Mouse (Mus musculus): ENCODE measurements around the gene Efhd2.

Gene Efhd2

DNA sequence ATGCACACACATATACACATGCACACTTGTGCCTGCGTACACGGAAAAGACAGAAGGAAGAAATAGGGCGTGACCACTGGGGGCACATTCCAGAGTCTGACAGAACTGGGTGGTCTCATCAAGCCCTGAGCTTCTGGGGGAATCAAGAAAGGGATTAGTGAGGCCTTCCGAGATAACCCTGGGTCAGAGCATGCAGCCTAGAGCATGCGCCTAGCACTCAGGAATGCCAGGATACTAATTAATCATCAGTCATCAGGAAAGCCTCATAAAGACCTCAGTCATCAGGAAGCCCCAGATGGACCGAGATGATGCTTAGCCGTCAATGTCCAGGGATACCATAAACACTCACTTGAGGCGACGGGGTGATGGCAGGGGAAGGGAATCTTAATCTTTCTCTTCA is 5.2 kb upstream of the Efhd2 start:
- DNase-seq (ENCODE audit: low spot score), result no peak

DNA sequence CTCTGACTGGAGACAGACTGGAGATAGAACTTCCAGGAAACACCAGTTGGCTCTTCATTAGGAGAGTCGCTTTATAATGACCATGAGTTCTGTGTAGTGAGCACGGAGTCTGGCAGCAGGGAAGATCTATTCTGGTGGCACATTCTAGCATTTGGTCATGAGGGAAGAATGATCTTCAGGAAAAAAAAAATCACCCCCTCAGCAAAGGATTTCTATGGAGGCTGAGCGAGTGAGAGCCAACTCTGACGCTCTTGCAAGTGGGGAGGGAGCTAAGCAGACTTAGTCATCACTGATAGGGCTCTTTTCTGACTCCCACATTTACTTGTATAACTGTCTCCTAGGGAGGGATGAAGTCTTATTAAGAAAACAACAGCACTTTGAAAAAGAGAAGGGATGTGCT is 4.4 kb upstream of the Efhd2 start:
- DNase-seq (ENCODE audit: low spot score), result no peak

DNA sequence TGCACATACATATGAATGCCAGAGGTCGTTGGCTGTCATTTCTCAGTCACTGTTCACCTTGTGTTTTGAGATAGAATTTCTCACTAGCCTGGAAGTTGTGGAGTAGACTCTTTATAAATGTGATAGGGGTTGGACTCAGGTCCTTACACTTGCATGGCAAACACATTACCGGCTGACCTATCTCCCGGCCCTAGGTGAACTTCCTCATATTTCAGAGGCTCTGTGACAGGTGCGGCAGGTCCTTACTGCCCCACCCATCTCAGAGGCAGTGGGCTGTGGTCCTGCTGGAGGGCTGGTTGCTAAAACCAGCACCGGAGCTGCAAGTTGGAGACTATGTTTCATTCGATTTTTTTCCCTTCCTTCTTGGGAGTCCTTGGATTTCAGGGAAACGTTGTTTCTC is 3.9 kb upstream of the Efhd2 start:
- no peak for DNase-seq (ENCODE audit: low spot score)

DNA sequence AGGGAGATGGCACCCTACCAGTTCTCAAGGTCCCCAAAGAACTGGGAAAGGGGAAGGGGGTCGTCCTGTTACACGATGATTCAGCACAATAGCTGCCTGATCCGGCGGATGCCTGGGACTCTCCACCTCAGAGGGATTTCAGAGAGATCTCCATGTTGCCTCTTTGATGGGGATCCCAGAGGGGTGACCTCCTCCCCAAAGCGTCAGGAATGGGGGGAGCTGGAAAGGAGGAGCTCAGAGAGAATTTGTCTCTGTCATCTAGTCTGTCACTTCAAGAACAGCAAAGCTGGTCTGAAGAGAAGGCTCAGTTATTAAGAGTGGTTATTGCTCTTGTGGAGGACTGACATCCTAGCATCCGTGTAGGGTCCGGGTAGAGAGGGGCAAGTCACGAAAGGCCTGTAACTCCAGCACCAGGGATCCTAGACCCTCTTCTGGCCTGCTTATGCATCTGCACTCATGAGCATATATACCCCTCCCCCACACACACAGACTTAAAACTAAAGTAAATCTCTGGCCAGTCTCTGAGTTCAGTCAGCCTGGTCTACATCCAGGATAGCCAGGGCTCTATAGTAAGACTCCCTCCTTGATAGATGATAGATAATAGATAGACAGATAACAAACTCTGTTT is 875 bp upstream of the Efhd2 start:
- no peak for DNase-seq (ENCODE audit: low spot score)

DNA sequence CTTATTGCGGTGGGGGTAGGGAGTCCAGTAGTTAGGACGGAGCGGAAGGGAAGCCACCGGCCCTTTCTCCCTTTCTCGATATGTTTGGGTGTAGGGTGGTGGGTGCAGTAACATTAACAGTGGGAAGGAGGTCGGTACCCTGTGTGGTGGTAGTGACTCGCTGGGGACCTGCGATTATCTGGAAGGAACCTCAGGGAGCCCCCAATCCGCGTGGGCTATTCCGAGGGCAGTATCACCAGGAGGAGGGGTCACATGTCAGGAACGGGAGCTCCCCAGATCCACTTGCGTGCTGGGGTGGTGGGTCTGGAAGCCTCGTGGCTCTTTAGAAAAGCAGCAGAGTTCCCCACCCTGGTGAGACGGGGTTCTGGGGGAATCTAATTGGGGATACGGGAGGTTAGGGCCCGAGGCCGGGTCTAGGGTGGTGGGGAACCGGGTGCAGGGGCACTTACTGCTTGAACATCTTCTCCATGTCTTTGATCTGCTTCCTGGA is 564 bp downstream of the Efhd2 start:
- DNase-seq (ENCODE audit: low spot score), result no peak

DNA sequence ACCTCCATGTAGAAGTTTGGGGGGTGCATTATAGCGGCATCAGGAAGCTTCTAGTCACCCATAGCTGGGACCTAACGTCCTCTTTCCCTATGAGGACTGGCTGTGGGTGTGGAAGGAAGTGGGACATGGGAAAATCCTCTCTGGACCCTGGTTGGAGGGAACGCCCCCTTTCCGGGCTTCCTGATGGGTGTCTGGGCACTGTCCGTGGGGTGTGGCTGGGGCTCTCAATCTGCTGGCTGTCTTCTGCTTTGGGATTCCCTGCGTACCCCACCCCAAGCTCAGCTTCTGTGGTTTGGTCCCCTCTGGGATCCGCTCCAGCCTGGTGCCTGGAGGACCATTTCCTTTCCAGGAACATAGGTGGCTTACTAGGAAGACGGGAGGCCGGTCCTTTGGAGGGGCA is 1.7 kb downstream of the Efhd2 start:
- no peak for DNase-seq (ENCODE audit: low spot score)

DNA sequence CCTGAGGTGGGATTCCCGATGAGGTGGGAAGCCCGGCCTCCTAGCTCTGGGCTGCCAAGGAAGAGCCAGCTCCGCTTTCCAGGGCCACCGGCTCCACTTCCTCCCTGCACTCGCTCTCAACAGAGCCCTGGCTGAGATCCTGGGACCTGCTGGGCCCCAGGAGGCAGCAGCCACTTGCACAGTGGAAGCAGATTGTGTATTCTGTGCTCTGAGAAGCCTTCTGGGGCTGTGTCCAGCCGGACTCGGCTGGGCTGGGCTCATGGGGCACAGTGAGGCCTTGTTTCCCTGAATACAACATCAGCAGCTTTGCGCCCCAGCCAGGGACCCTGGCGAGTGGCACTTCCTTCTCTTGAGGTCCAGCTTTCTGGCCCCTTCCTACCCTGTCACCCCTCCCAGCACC is 2.8 kb downstream of the Efhd2 start:
- peak; percentile 76 for DNase-seq (ENCODE audit: low spot score)

DNA sequence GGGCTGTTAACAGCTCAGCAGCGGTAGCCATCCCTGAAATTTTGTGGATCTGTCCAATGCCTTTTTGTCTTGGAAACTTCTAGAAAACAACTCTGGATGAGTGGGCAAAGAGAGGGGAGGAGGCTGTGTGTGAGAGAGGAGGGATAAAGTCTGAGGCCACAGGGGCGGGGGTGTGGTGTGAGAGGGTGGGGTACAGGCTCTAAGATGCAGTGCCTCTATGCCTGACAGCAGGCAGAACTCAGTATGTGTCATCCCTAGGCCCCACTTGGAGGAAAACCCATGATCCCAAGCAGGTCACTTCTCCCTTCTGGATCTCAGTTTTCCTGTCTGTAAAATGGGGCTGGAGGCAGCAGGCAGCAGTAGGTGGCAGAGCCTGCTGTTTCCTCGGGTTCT is 3.4 kb downstream of the Efhd2 start:
- DNase-seq (ENCODE audit: low spot score), result no peak

DNA sequence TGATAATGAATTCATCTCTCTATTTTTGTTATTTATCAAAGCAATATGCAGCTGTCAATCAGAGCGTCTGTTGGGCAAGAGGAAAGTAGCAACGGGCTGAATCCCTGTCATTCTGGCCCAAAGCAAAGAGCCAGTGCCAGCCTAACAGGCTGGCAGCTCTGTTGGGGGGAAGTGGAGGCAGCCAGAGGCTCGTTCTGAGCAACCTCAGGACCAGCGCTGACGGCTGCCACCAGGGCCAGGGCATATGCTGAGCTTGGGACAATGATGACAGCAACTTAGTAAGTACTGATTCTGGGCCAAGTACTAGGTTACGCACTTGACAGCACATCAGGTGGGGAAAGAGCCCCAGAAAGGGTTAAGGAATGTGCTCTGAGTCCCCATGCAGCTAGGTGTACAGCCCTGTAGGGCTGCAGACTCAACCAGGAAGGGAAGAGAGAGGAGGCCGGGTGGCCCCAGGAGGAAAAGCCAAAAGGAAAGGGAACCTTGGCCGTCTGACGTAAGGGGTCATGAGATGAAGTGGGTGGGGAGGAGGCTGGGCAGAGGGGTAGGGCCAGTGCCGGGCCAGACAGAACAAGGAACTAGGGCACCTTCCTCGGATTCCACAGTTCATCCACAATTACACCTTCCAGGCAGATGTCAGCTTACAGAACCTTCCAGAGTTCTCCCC is 3.9 kb downstream of the Efhd2 start:
- DNase-seq (ENCODE audit: low spot score), result peak; percentile 45

DNA sequence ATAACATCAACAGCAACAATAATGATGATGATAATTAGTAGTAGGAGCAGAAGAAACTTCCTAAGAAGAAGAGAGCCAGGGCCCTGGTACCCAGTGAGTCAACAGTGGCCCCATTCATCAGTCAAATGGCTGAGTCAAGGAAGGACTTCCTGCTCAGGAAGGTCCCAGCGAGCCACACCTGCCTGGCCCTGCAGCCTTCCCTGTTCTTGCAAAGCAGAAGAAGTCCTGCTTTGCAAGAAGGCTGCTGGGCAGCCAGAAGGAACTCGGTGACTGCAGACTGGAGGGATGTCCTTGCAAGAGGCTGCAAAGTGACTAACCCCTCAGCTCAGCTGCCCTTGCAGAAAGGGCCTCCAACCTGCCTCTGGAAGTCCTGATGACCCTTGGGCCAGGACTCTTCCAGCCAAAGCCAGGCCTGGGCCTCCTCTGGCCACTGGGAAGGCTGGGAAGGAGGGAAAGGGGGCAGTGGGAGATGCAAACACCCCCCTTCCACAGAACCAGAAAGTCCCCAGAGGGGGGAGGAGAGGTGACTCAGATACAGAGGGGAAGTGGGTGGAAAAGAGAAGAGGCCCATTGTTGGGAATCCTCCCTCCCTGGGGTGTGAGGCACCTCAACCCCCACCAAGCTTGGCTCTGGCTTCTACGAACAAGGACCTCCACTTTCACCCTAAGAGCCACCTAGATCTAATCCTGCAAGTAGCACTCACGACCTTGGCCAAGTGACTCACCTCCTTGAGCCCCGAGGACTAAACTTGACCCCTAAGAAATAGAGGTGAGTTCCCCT is 5.1 kb downstream of the Efhd2 start:
- no peak for DNase-seq (ENCODE audit: low spot score)

DNA sequence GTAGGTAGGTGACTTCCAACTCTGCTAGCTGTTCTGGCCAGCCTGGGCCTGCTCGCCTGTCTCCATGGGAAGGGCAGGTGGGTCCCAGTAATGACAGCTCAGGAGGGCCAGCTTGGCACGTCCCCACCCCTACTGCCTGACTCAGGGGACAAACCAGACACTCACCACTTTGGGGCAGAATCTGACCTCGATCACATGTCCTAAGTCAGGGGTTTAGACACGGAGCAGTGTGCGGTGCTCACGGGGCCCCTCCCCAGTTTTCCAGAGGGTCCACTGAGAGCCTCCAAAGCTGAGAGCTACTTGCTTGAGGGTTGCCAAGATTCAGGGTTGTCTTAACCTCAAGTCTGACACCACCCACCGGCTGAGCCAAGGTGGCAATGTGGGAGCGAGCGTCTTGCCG is 6.7 kb downstream of the Efhd2 start:
- no peak for DNase-seq (ENCODE audit: low spot score)

DNA sequence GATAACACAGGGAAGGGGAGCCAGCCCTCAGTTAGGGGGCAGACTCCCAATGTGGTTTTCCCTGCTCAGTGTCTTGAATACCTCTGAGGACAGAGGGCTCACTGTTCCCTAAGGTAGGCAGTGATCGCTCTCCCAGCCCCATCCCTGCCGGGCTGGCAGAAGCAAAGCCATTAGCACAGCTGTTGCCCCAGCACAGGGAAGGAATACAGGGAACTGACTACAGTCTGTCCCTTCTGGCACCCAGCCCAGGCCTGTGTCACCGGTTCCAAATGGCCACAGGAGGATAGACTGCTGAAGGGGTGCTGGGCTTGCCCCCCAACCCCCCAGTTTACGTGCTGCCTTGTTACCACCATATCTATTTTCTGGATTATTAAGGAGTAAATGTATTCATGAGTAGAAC is 7.2 kb downstream of the Efhd2 start:
- peak; percentile 77 for DNase-seq (ENCODE audit: low spot score)

DNA sequence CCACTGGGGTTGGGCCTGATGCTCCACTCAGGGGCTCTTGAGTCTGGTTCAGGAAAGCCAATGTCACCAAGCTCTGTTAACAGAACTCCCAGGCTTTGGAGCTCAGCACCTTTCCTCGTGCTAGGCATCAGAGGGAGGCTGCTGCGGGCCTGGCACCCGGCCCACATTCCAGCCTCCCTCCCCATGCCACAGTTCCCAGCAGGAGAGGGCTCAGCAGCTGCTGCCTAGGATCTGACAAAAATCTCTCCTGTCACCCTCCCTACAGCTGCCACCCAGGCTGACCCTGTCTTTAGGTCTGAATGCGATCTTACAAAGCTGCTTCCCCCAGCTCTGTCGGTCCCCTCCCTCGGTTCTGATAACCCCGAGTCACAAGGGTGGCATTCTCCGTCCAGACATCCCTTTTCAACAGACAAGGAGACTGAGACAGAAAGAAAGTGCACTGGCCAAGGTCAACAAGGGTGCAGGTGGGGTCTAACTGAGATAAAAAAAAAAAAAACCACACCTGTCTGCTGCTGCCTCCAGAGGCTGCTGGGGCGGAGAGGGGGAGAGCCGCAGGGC is 7.7 kb downstream of the Efhd2 start:
- no peak for DNase-seq (ENCODE audit: low spot score)

DNA sequence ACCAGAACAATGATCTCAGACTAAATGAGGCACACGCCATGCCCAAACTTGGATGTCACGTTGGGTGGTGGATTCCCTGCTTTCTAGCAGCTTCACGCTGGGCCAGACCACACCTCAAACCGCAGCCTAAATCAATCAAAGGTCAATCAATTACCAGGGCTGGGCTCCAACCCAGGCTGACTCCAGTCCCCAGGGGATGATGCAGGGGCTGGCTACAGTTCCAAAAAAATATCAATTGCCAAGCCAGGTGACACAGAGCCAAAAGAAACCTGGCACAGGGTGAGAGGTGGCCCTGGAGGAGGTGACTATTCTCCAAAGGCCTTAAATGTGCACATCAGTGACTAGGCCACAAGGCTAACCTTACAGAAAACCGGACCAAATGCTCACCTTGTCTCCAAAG is 9.1 kb downstream of the Efhd2 start:
- no peak for DNase-seq (ENCODE audit: low spot score)

DNA sequence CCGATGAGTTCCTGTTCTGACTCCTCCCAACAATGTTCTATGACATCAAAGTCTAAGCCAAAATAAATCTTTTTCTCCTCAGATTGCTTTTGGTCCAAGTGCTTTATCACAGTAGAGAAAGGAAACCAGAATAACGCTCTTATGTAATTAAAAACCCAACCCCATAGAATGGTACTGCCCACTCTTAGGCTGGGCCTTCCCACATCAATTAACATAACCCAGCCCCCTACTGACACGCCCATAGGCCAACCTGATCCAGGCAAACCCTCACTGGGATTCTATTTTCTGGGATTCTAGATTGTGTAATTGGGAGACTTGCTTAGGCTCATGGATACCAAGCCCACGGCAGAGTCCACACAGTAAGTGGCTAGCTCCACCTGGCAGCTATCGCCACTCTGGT is 9.7 kb downstream of the Efhd2 start:
- DNase-seq (ENCODE audit: low spot score), result no peak

DNA sequence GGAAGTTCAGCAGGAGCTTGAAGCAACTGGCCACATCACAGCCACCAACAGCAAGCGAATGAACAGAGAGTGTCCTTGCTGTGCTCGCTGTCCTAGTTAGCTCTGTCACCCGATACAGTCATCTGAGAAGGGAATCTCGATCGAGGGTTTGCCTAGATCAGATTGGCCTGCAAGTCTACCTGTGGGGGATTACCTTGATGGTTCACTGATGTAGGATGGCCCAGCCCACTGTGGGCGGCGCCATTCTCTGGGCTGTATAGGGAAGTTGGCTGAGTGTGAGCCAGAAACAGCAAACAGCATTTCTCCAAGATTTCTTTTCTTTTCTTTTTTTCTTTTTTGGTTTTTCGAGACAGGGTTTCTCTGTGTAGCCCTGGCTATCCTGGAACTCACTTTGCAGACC is 10.2 kb downstream of the Efhd2 start:
- DNase-seq (ENCODE audit: low spot score), result no peak

DNA sequence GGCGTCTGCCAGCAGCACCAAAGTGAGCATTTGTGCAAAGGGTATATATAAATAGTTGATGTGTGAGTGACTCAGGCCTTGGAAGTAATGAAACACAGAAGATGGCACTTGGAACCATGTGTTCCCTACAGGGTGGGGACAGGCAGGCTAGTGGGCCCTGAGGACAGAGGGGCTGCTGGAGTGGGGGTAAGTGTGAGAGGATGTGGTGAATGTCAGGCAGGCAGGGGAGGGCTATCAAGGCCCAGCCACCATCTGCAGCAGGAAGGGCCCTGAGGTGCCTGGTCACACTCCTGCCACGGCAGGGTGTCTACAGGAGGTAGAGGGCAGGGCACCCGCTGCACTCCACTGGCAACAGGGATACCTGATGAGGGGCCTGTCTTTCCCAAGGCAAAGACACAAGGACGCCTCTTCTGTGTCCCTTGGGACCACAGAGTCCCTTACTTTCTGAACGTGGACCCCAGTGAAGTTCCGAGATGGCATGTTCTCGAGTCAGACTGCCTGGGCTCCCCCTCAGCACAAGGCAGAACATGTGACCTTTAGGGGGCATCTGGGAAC is 10.9 kb downstream of the Efhd2 start:
- no peak for DNase-seq (ENCODE audit: low spot score)

DNA sequence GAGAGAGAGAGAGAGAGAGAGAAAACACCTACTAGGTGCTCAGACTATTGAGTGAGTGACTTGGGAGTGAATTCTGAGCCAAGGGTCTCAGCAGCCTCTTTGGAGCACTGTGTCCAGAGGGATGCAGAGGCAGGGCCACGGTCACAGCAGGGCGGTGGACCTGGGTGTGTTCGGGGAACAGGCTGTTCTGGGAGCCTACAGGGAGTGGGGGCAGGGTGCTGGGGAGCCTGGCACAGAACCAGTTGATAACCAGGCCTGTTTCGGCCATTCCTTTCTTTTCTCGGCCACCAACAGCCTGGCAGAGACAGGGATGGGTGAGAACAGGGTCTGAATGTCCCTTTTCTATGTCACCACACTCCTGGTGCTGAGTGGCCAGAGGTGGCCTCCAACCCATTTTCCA is 11.9 kb downstream of the Efhd2 start:
- DNase-seq (ENCODE audit: low spot score), result no peak

DNA sequence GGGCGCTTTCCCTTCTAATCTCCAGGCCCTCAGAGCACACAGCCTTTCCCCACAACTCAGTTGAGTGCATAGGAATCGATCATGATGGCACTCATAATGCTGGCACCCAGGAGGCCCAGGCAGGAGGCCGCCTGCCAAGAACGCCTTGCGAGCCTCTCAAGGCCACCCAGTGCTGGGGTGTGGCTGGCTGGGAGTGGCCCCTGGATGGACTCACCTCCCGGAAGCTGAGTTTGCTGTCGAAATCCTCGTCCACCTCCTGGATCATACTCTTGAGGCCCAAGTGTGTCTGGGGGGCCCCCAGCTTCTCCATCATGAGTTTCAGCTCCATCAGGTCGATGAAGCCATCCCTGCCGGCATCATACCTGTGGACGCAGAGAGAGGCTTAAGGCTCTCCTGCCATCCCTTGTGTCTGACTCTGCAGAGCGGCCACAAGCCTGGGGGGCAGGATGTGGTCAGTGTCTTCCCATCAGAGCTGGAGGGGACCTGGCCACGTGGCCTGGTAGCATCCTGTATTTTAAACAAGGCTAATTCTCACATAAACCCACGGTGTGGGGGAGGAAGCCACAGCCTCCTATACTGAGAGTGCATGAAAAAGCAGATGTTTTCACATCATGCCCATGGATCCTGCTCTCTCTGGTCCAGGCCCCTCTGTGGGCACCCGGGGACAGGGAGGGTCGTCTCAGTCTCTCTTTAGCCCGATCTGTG is 13.0 kb downstream of the Efhd2 start:
- no peak for DNase-seq (ENCODE audit: low spot score)

DNA sequence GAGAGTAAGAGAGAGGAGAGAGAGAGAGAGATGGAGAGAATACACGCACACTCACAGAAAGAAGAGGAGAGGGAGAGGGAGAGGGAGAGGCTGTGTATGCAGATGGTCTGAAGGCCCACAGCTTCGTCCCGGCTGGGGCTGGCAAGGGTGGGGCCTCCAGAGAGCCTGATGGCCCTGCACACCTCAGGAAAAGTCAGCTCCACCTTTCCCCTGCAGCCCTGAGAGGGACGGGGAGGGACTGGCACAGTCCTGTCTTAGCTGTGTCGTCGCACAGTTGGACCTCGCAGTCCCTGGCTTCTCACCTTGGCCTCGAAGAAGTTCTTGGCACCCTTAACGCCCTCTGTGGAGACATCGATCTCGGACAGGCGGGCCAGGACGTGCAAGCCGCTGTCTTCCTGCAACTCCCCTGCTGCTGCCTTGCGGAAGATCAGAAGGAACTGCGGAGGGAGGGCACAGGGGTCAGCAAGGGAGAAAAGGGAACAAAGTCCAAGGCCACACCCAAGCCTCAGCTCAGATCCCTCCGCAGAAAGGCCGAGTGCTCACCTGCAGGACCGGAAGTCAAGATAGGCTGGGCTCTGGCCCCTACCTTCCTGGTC is 14.4 kb downstream of the Efhd2 start:
- no peak for DNase-seq (ENCODE audit: low spot score)

DNA sequence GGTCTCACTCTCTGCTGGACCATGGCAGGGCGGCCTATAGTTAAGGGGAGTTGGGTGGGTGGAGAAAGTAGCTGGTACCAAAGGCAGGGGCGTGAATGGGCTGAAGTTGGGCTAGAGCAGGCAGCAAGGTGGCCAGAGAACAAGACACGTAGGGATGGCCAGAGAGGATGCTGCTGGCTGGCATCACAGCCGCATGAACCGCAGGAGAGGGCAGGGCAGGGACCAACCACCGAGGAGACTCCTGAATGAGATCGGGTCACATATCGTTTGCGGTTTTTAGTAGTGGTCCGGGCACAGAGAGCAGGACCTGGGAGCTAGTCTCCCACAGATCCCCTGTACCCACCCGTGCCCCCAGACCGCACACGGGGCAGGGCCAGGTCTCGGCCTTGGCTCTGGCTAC is 15.4 kb downstream of the Efhd2 start:
- no peak for DNase-seq (ENCODE audit: low spot score)

DNA sequence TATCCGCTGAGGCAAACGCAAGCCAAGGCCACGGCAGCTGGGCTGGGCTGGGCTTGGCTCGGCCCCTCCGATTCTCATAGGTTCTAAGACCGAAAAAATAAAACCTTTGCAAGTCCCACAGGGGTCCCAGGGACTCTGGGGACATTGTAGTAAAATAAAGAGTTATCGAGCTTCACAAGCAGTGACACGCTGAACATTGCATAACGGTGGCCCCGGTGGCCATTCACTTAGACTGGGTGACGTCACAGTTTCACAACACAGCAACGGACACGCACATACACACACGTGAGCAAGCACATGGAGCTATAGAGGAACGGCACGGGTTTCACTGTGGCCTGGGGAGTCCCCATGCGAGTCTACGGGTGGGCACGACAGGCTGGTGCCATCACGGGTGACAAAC is 16.2 kb downstream of the Efhd2 start:
- no peak for DNase-seq (ENCODE audit: low spot score)
